Mouse (Mus musculus): ENCODE measurements at regions not wholly inside any gene's neighbourhood (a gene's known extent, or its start where the extent isn't known, plus 50 kb on each side); places are given as distances from the start of the nearest gene placed in this dataset.

DNA sequence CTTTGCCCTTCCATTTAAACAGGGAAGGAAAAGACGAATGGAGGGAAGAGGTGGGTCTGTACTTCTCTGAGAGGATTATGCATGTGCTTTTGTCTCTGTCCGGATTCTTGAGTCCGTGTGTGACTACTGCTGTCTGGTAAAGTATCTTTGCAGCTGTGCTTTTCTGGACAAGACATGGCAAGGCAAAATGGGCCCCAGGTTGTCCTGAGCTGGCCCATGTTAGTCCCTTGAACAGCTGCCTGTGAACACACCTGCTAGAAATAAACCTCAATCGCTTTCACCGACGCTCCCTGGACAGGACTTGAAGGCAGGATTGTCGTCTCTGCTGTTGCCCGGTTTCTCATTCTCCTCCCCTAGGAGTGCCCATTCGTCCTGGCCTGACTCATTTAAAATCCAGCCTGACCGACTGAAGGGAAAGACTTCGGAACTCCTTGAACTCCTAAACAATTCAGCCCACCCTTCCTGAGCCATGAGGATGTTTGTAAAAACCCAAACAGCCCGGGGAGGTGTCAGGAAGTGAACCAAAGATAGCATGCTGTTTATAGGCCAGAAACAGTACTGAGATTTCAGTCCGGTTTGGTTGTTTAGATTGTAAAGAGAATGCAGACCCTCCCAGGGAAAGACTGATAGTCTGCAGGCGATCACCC lies 281.7 kb downstream of the Qk start:
- TF ChIP-seq CTCF (IDR thresholded peaks at IDR 0.05): no peak
- TF ChIP-seq EP300 (IDR thresholded peaks at IDR 0.05): peak; percentile 98

All from lung, postnatal 0 days (tissue).